Mouse (Mus musculus): ENCODE data around the gene Rassf5. TPM values are rescaled to one million over a fixed set of nuclear protein-coding genes. Genes with fewer than 3 reads are reported as not detected.
"Not testable (repeated sequence)": the region's sequence is repeated elsewhere in the genome, so short reads cannot be mapped to it uniquely, and the experiment has no call there.

Gene Rassf5
- total RNA-seq, 2 experiments from 2014 or later, result 0.35 to 1.2 TPM

DNA sequence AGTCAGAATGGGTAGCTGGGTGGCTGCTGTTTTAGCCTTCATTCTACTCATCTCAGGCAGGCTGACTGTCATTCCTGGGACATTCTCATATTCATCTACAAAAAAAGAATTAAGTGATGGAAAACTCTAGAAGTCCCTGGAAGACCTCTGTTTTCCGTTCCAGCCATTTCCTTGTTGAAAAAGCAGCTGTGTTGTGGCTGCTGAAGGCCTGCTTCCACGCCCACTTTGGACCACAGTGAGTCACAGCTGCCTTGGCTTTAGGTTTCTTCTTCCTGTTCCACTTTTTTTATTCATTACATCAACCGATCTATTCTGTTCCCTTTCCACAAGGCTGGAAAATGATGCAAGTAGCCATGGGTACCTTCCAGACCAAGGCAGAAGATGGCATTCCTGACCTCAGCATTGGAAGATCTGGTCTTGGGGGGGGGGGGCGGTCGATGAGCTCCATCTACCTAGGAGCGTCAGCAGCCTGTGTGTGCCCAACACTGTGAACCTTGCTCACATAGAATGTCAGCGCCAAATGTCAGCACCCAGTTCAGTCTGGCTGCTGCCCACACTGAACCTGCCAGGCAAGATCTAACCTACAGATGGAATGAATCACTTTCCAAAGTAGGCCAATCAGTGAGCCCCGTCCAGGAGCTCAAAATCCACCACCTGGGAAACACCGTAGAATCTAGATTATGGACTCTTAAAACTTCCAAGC lies 60.7 kb downstream of the Rassf5 start:
- peak in 1 of 2 experiments; percentile 42 for DNase-seq
- intact Hi-C loops (cut with DNase I), result no loop called here

GRCm38 (mm10) chr1:131183201-131183600 lies 61.9 kb downstream of the Rassf5 start:
- no peak for DNase-seq
- intact Hi-C loops (cut with DNase I), result loop anchor here (2.0 kb wide), 1 partner anchor 64 kb away; no protein-coding TSS in a partner anchor

DNA sequence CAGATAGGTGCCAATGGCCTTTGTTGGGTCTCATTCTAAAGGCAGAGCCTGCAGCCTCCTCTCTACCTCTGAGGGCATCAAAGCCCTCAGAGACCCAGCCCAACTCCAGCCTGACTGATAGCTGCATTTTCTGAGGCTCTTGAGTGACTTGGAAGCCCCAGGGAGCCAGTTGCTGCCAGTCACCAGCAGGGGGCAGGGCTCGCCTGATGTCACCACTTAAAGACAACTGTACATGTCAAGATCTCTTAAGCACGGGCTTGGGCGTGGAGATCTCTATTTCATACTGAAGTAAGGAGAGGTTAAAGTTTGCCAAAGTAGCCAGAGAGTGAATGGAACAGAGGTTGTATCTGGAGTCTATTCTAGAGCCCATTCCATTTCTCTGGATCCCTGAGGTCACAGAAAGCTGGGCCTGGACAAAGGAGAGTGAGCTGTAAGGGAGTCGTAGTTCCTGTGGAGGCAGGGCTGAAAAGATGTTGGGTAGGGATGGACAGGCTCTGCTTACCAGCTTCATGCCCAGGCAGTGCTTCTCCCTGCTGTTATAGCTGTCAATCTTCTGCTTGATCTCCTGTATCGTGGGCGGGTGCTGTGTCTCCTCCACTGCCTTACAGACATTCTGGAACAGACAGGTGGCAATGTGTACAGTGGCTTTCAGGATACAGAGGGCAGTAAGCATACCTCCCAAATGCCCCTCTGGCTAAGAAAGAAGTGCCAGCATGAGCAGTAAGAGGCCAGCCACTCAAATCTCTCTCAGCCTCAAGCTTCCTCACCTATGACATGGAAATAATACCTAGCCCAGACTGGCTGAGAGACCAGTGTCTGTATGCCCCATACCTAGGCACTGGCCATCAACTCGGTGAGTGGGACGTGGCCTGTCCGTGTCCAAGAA lies 63.2 kb downstream of the Rassf5 start:
- intact Hi-C loops (cut with DNase I), result loop anchor here (1.0 to 2.0 kb wide), 2 partner anchors 65 to 79 kb away; no protein-coding TSS in a partner anchor
- DNase-seq, result peak; percentile 72 to 73

GRCm38 (mm10) chr1:131180386-131180785 lies 64.7 kb downstream of the Rassf5 start:
- DNase-seq, result no peak
- intact Hi-C loops (cut with DNase I), result no loop called here

DNA sequence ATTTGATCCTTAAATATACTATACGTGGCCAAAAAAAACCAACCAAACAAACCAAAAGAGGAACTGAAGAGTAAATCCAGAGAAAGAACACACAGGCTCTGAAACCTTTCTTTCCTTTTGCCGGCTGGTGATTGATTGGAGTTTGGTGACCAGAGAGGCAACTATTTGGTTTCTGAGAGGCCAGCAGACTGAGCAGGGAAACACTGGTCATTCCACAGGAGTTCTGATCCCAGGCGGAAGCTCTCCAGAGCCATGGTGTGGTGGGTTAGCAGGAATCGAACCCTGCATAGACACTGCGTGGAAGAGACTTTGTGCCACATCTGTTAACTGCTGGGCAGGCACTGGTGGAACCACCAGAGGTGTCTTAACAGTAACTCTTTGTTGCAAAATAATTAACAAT lies 67.0 kb downstream of the Rassf5 start:
- intact Hi-C loops (cut with DNase I), result no loop called here
- DNase-seq, result no peak

DNA sequence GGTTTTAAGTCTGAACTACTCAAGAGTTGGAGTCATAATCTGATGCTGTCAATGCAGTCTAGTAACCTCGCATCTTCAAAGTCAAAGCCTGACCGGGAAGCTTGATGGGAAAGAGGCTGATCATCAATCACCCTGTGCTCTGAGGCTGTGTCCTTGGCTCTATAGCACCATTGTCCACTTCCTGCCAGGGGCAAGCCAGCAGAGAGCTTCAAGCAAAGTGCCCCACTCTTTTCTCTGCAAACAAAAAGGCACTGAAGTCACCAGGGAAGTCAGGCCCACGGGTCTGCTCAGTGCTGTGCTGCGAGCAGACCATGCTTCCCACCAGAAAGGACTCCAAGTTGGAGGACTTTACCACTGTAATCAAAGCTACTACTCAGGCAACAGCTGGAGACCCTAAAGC lies 67.8 kb downstream of the Rassf5 start:
- intact Hi-C loops (cut with DNase I), result no loop called here
- DNase-seq, result no peak

DNA sequence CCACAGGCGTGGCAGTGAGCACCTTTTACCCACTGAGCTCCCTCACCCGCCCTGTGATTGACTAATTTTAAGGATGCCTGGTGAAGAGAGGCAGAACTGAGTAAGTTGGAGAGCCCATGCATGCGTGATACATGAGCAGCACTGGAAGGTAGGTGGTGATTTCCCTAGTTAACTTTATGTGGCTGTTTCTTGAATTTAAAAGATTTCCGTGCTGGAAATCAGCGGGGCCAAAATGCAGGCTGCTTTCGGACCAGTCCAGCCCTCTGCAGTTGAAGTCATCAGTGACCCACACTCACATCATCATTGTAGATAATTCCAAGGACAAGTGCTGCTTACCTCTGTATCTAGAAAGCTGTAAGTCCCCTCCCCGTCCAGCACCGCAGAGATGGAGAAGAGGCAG lies 69.2 kb downstream of the Rassf5 start:
- intact Hi-C loops (cut with DNase I), result no loop called here
- no peak for DNase-seq

DNA sequence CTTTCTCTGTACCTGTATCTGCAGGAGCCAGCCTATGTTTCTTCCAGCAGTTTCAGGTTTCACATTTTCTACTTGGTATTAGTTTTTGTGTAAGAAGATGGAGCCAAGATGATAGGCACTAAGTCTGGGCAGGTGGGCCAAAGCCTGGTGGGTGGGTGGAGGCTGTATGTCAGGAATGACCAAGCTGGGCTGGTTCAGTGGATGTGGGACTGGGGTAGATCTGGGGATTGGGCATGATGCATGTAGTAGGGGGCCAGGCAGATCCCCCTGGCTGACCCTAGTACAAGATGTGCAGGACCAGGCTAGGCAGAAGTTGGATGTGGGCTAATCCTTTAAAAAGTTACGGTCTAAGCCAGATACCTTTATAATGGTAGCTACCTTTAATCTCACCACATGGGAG lies 69.9 kb downstream of the Rassf5 start:
- no peak for DNase-seq
- intact Hi-C loops (cut with DNase I), result no loop called here

DNA sequence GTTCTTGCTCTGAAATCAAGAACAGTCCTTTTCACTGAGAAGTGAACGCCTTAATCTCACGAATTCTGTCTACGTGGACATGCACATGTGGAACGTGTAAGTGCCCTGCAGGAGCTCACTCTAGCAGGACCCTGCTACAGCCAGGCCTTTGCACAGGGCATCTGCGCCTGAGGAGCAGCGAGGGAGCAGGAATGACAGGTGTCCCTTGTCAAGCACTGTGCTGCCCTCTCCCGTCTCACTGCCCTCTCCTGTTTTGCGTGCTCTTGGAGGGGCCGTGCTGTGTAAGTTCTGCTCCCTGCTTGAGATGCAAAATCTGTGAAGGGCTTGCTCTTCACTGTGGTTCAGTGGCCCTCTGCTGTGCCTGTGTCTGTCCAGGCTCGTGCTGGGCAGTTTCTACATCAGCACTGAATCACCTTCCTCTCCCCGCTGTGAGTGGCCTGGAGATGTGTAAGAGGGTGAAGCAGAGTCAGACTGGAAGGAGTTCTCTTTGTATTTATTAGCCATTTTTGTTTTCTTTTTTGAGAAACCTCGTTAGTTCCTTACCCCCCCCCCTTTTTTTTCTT lies 70.7 kb downstream of the Rassf5 start:
- intact Hi-C loops (cut with DNase I), result no loop called here
- DNase-seq, result no peak

- no peak for DNase-seq
- intact Hi-C loops (cut with DNase I), result no loop called here
Measured at GRCm38 (mm10) chr1:131173809-131174208, 71.2 kb downstream of the Rassf5 start.

DNA sequence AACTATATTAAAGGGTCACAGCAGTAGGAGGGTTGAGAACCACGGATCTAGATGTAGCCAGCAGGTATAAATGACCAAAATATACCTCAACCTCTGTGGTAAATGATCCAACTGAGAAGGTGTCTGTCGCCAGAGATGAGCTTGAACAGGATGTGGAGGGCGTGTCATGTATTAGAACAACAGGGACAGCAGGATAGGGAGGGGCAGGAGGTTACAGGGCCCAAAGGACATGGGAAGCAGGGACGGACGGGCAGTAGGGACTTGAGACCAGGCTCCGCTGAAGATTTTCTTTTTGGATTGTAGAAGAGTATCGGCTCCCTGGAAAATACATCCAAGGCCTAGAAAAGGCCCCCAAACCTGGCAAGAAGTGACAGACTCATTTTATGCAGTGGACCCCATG lies 72.1 kb downstream of the Rassf5 start:
- intact Hi-C loops (cut with DNase I), result no loop called here
- DNase-seq, result no peak

DNA sequence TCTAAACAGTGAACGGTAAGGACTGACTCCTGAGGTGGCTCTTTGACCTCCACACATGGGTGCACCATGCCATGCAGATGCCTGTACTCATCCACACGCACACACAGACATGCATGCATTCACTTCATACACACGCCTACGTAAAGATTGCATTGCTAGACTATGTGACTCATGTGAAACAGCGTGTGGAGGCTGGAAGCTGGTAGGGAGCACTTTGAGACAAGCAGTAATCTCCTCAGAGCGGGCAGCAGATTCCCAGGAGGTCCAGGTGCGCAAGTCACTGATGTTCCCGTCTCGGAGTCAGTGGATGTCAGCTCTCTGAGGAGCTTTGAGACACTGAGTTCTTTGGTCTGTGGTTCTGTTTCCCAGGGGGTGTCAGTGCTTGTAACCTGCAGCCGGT lies 77.4 kb downstream of the Rassf5 start:
- DNase-seq, result no peak
- intact Hi-C loops (cut with DNase I), result no loop called here

GRCm38 (mm10) chr1:131164427-131164826 lies 80.6 kb downstream of the Rassf5 start:
- intact Hi-C loops (cut with DNase I), result no loop called here
- no peak for DNase-seq

GRCm38 (mm10) chr1:131161091-131161490 lies 84.0 kb downstream of the Rassf5 start:
- intact Hi-C loops (cut with DNase I), result no loop called here
- no peak for DNase-seq

GRCm38 (mm10) chr1:131159573-131160327 lies 85.3 kb downstream of the Rassf5 start:
- not testable (repeated sequence) for DNase-seq

DNA sequence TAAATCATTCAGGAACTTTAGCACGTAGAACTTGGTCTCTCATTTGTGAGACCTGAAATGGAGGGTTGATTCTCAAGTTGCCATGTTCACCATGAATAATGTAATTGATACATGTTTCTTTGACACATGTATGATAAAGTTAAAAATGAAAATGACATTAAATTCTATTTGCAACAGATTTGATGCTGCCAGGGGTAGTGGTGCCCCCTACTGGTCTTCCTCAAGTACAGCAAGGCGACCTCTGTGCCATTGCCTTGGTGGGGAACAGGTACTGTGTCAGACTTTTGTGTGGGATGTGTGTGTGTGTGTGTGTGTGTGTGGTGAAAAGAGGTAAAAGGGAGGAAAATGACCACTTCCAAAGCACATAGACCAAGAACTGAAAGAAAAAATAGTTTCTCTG lies 89.6 kb downstream of the Rassf5 start:
- DNase-seq, result no peak
- intact Hi-C loops (cut with DNase I), result loop anchor here (2.0 to 10.0 kb wide), 2 partner anchors 41 to 281 kb away; no protein-coding TSS in a partner anchor

More at GRCm38 (mm10) chr1:131159573-131160327, 85.3 kb downstream of the Rassf5 start:
- intact Hi-C loops (cut with DNase I), result loop anchor here (10.0 kb wide), 1 partner anchor 285 kb away; no protein-coding TSS in a partner anchor

DNA sequence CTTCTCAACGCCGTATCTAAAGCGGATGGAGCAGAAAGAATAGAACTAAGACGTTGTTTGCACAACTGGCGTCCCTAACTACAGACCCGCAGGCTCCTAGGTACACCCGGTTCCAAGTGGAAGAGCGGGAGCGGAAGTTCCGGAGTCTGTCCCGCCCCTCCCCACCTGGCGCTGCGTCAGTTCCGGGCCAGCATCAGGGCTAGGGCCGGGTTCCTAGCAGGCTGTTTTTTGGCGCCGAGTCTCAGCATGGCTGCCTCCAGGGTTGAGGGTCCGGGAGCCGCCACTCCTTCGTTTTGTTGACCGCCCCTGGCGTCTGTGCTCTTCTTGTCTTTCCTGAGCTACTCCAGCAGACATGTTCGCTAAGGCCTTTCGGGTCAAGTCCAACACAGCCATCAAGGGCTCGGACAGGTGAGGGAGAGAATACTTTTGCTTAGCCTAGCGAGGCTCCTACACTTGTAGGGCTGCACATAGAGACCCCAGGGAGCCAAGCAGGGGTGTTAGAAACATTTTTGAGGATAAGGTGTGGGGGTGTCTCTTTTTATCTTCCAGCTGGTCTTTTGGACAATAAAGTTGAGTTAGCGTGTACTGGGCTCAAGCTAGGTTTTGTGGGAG lies 91.9 kb downstream of the Rassf5 start, which contains the start of gene Eif2d:
Gene Eif2d, plus strand, starts transcription at position 164 of the 612 bp plus-strand sequence.
- DNase-seq, result peak; percentile 75 to 82
- intact Hi-C loops (cut with DNase I), result loop anchor here (10.0 kb wide), 1 partner anchor 278 kb away; no protein-coding TSS in a partner anchor

DNA sequence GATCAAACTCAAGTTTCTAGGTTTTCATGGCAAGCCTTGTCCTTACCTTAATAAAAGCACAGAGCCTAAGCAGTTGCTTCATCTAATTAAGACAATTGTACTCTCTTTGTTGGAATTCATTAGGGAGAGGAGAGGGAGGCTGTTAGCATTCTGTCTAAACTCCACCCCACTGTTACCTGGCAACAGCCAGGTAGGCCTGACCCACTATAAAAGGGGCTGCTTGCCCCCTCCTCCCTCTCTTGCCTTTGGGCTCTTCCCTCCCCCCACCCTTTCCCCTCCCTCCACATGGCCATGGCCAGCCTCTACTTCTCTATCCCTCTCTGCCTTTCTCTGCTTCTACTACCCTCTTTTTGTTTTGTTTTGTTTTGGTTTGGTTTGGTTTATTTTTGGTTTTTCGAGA lies 95.6 kb downstream of the Rassf5 start:
- DNase-seq, result no peak
- intact Hi-C loops (cut with DNase I), result no loop called here

DNA sequence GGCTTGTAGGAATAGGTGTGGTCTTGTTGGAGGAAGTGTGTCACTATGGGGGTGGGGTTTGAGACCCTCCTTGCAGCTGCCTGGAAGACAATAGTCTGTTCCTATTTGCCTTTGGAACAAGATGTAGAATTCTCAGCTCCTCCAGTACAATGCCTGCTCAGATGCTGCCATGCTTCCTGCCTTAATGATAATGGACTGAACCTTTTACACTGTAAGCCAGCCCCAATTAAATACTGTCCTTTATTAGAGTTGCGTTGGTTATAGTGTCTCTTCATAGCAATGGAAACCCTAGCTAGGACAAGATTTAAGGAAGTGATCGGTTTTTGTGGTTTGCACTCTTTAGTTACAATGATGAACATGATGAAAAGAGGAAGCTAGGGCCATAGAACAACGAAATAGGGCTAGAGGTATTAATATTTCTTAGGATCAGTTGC lies 98.9 kb downstream of the Rassf5 start:
- intact Hi-C loops (cut with DNase I), result no loop called here
- no peak for DNase-seq

- DNase-seq; intact Hi-C loops (cut with DNase I): not testable (repeated sequence)
Measured at GRCm38 (mm10) chr1:131145222-131145621, 99.8 kb downstream of the Rassf5 start.

Measured in gastrocnemius, postnatal 36 days (tissue).